9 mouse cellular contexts compared by ENCODE assay signal in genomic region chr5:136863961-136864674, GRCm38 (mm10). TPM values are rescaled to one million over a fixed set of nuclear protein-coding genes. Genes with fewer than 3 reads are reported as not detected.
A peak's percentile ranks its signal among the peaks of the same experiment; 100 is the strongest.
DNase-seq lines count a peak whose midpoint lies in the region; ATAC-seq and TF ChIP-seq lines count a peak whose summit lies in the region.
"Had no signal": no experiment of that assay in that cellular context is flagged by ENCODE, and none has a peak within 500 bp of the region (broad histone marks: within the 10 kb centered on the region; RNA-seq: fewer than 3 reads in every experiment).

No protein-coding gene starts in this region.

- no peak for TF ChIP-seq EP300 in liver, postnatal 0 days (IDR thresholded peaks at IDR 0.05; ENCODE audit: low read depth)

- H3K9me3 ChIP-seq in forebrain, embryonic 10.5 days, result no peaks in the 10 kb centered on the region
- H3K9me3 ChIP-seq in heart, embryonic 15.5 days (replicated peaks), result no peaks in the 10 kb centered on the region
- no peaks in the 10 kb centered on the region for H3K9me3 ChIP-seq in liver, postnatal 0 days (ENCODE audit: low read length)

- ATAC-seq in heart, embryonic 15.5 days (replicated peaks; ENCODE audit: insufficient number of reproducible peaks, insufficient read depth, low FRiP score, low read depth), result peak; percentile 72
- peak; percentile 83 for ATAC-seq in liver, postnatal 0 days

- peak; percentile 24 to 25 for DNase-seq in cerebellum, postnatal 25 days
- no peak for DNase-seq in cerebellum, postnatal 36 days
- DNase-seq in forebrain, embryonic 10.5 days (ENCODE audit: extremely low spot score, low spot score), result peak; percentile 73
- peak; percentile 36 for DNase-seq in kidney, adult 9 months
- DNase-seq in liver, postnatal 0 days, result peak; percentile 64
- DNase-seq in ovary, postnatal 36 days (ENCODE audit: low spot score), result peak; percentile 38
- no peak for DNase-seq in urinary bladder, postnatal 36 days (ENCODE audit: low spot score in 2 of 2)

- H3K4me3 ChIP-seq in forebrain, embryonic 10.5 days, result 0 out of 2 replicates have a peak overlapping the region, but pooled peaks have one; percentile 5
- H3K4me3 ChIP-seq in heart, embryonic 15.5 days, result no peak overlapping the region
- H3K4me3 ChIP-seq in liver, postnatal 0 days (ENCODE audit: low read depth, low read length), result no peak overlapping the region
- H3K4me3 ChIP-seq: erythroblast, embryonic 14.5 days had no signal

- peaks cover 57% of the 10 kb centered on the region for H3K4me1 ChIP-seq in forebrain, embryonic 10.5 days
- peaks cover 21% of the 10 kb centered on the region for H3K4me1 ChIP-seq in heart, embryonic 15.5 days (replicated peaks)
- H3K4me1 ChIP-seq in liver, postnatal 0 days (ENCODE audit: insufficient read depth), result peaks cover 14% of the 10 kb centered on the region

- 22% methylated on average over 14 of the region's 14 CpGs for WGBS in forebrain, embryonic 10.5 days
- 8% methylated on average over 14 of the region's 14 CpGs for WGBS in heart, embryonic 15.5 days
- WGBS in liver, postnatal 0 days (ENCODE audit: insufficient replicate concordance), result 5% methylated on average over 14 of the region's 14 CpGs

- H3K36me3 ChIP-seq in forebrain, embryonic 10.5 days (replicated peaks), result no peaks in the 10 kb centered on the region; the same call in 1 of the 2 replicates
- no peaks in the 10 kb centered on the region for H3K36me3 ChIP-seq in heart, embryonic 15.5 days
- H3K36me3 ChIP-seq in liver, postnatal 0 days (replicated peaks; ENCODE audit: insufficient read depth, low read length), result no peaks in the 10 kb centered on the region

- TF ChIP-seq CTCF in liver, postnatal 0 days (IDR thresholded peaks at IDR 0.05; ENCODE audit: low read depth), result no peak

- H3K27ac ChIP-seq in forebrain, embryonic 10.5 days, result peak overlapping the region; percentile 84
- H3K27ac ChIP-seq in heart, embryonic 15.5 days, result peak overlapping the region; percentile 77
- H3K27ac ChIP-seq in liver, postnatal 0 days (ENCODE audit: low read depth), result peak overlapping the region; percentile 67

- peak overlapping the region; percentile 42 for H3K4me2 ChIP-seq in heart, embryonic 15.5 days
- peak overlapping the region; percentile 29 for H3K4me2 ChIP-seq in liver, postnatal 0 days (ENCODE audit: low read depth, low read length)

- H3K9ac ChIP-seq in heart, embryonic 15.5 days, result no peak overlapping the region
- H3K9ac ChIP-seq in liver, postnatal 0 days (replicated peaks), result no peak overlapping the region

- H3K27me3 ChIP-seq in forebrain, embryonic 10.5 days (ENCODE audit: poor library complexity, severe bottlenecking), result peaks cover 17% of the 10 kb centered on the region
- peaks cover 25% of the 10 kb centered on the region for H3K27me3 ChIP-seq in heart, embryonic 15.5 days
- H3K27me3 ChIP-seq in liver, postnatal 0 days (ENCODE audit: insufficient read depth, low read length), result no peaks in the 10 kb centered on the region

RNA-seq across cellular contexts. Expression of gene Col26a1, which starts 18.9 kb away (rescaled TPM):
- polyA plus RNA-seq in forebrain, embryonic 10.5 days (2016; fragmentation: Nextera tagmentation; extraction: Ambion mirVana), result 48.6 and 48.9 TPM in 2 replicates
- polyA plus RNA-seq in heart, embryonic 15.5 days (2015; fragmentation: Nextera tagmentation; extraction: Ambion mirVana), result 13.9 and 19.7 TPM in 2 replicates
- polyA plus RNA-seq in liver, postnatal 0 days (2015; fragmentation: Nextera tagmentation; extraction: Ambion mirVana), result 0.12 TPM in 1 of 2 replicates, not detected in the other

RNA-seq across cellular contexts. Expression of gene Ift22, which starts 43.8 kb away (rescaled TPM):
- polyA plus RNA-seq in forebrain, embryonic 10.5 days (2016; fragmentation: Nextera tagmentation; extraction: Ambion mirVana), result 107 and 113 TPM in 2 replicates
- polyA plus RNA-seq in heart, embryonic 15.5 days (2015; fragmentation: Nextera tagmentation; extraction: Ambion mirVana), result 34.3 and 40.6 TPM in 2 replicates
- 9.8 and 11.5 TPM in 2 replicates for polyA plus RNA-seq in liver, postnatal 0 days (2015; fragmentation: Nextera tagmentation; extraction: Ambion mirVana)

Comparison
In these comparisons a context has a peak if more than half of its experiments do, and no peak if none do; other contexts are left out.
1. DNase-seq: peak in cerebellum, postnatal 25 days (2 of 2), forebrain, embryonic 10.5 days (single experiment), kidney, adult 9 months (single experiment), liver, postnatal 0 days (single experiment) and ovary, postnatal 36 days (single experiment); none in cerebellum, postnatal 36 days (0 of 2) and urinary bladder, postnatal 36 days (0 of 2).
2. RNA of gene Col26a1, which starts 18.9 kb away (polyA plus RNA-seq): 48.6 to 48.9 TPM in forebrain, embryonic 10.5 days and 13.9 to 19.7 TPM in heart, embryonic 15.5 days; 0.12 TPM in liver, postnatal 0 days; every median in the first group is over 10 times any median in the second.
3. Peak in every context shown above with its lines, with median percentiles within 50 percentile points of each other: H3K27ac ChIP-seq.